Mouse (Mus musculus) stomach, embryonic 16.5 days (tissue): Measurements from ENCODE around the gene Hnrnph3. TPM values are rescaled to one million over a fixed set of nuclear protein-coding genes. Genes with fewer than 3 reads are reported as not detected.

Experiments used
- ATAC-seq: fragments of 200-750 bp; cut with Nextera tagmentation; 2 replicates; pipeline ENCODE4 v1.8.0; 2017; ENCODE audit warnings: moderate number of reproducible peaks, moderate TSS enrichment; ENCODE audit not compliant: insufficient read depth, low FRiP score
- H3K27ac ChIP-seq: fragments of 300-500 bp; sonication (generic); 2 replicates; pipeline ENCODE4 v1.5.1; 2014; ENCODE audit warnings: low read length
- H3K27me3 ChIP-seq: fragments of 300-500 bp; sonication (generic); 2 replicates; pipeline ENCODE4 v1.6.1; 2014; ENCODE audit warnings: low read length, control low read depth, mixed read lengths; ENCODE audit not compliant: control insufficient read depth, insufficient read depth
- H3K36me3 ChIP-seq: fragments of 300-500 bp; sonication (generic); 2 replicates; pipeline ENCODE4 v1.6.1; 2014; ENCODE audit warnings: low read length; ENCODE audit not compliant: control insufficient read depth, insufficient read depth
- H3K4me1 ChIP-seq: fragments of 300-500 bp; sonication (generic); 2 replicates; pipeline ENCODE4 v1.6.1; 2014; ENCODE audit warnings: low read length, control low read depth, mixed read lengths; ENCODE audit not compliant: control insufficient read depth, insufficient read depth
- H3K4me2 ChIP-seq: fragments of 300-500 bp; sonication (generic); 2 replicates; pipeline ENCODE4 v1.6.1; 2014; ENCODE audit warnings: low read depth, low read length, mixed read lengths
- H3K4me3 ChIP-seq: fragments of 300-500 bp; sonication (generic); replicated peaks from 2 replicates; pipeline ENCODE4 v1.5.1; 2014; ENCODE audit warnings: mild to moderate bottlenecking, low read length
- H3K9ac ChIP-seq: fragments of 300-500 bp; sonication (generic); 2 replicates; pipeline ENCODE4 v1.6.1; 2014; ENCODE audit warnings: low read length
- H3K9me3 ChIP-seq: fragments of 300-500 bp; sonication (generic); replicated peaks from 2 replicates; pipeline ENCODE4 v1.6.1; 2016; ENCODE audit warnings: low read length, control low read depth; ENCODE audit not compliant: control insufficient read depth
- WGBS: fragments of 180-500 bp; shearing (Covaris S2); extraction: QIAGEN DNeasy Blood & Tissue Kit; methylation state at CpG from one replicate; pipeline ENCODE4 v1.1.7; 2014; 5-methylcytosine and 5-hydroxymethylcytosine counted together
- polyA plus RNA-seq: library from polyadenylated mRNA; unstranded; fragments of >200 nt; fragmentation: Nextera tagmentation; extraction: Ambion mirVana; gene quantifications from 2 replicates; pipeline ENCODE4 v1.2.1, GENCODE M21; 2015

Gene Hnrnph3
- polyA plus RNA-seq, 1 experiment from 2014 or later = 86.5 TPM

- WGBS = 59% methylated on average over 6 of the region's 6 CpGs
- no peak overlapping the region; the same call in 1 of the 2 replicates for H3K4me3 ChIP-seq
- H3K9me3 ChIP-seq = no peaks in the 10 kb centered on the region
- peak overlapping the region; percentile 99; the same call in 1 of the 2 replicates for H3K27ac ChIP-seq
- H3K4me1 ChIP-seq = peaks cover 20% of the 10 kb centered on the region
- no peaks in the 10 kb centered on the region for H3K36me3 ChIP-seq
- no peak for ATAC-seq
- H3K27me3 ChIP-seq = no peaks in the 10 kb centered on the region
- H3K4me2 ChIP-seq = 0 out of 2 replicates have a peak overlapping the region, but pooled peaks have one; percentile 76
- no peak overlapping the region for H3K9ac ChIP-seq
These were observed 1.5 kb upstream of the Hnrnph3 start for GRCm38 (mm10) chr10:63025491-63026011.

GRCm38 (mm10) chr10:63025016-63025415 is 999 bp upstream of the Hnrnph3 start:
- H3K27ac ChIP-seq = peak overlapping the region; percentile 99
- H3K36me3 ChIP-seq = no peaks in the 10 kb centered on the region
- peak overlapping the region; percentile 84 for H3K9ac ChIP-seq
- H3K27me3 ChIP-seq = no peaks in the 10 kb centered on the region
- H3K4me2 ChIP-seq = peak overlapping the region; percentile 76
- H3K4me1 ChIP-seq = peaks cover 20% of the 10 kb centered on the region
- ATAC-seq = no peak
- H3K4me3 ChIP-seq = peak overlapping the region; percentile 96
- H3K9me3 ChIP-seq = no peaks in the 10 kb centered on the region
- 31% methylated on average over 2 of the region's 2 CpGs for WGBS

GRCm38 (mm10) chr10:63024580-63024910 is 528 bp upstream of the Hnrnph3 start:
- peak; percentile 48 for ATAC-seq
- Histone ChIP-seq H3K4me1 (peaks cover 20% of the 10 kb centered on the region), H3K4me3 (peak overlapping the region; percentile 96), H3K27ac (peak overlapping the region; percentile 99), H3K9ac (peak overlapping the region; percentile 84), H3K27me3 (no peaks in the 10 kb centered on the region), H3K36me3 (no peaks in the 10 kb centered on the region), H3K4me2 (peak overlapping the region; percentile 76), H3K9me3 (no peaks in the 10 kb centered on the region)
- 0% methylated on average over 8 of the region's 8 CpGs for WGBS

DNA sequence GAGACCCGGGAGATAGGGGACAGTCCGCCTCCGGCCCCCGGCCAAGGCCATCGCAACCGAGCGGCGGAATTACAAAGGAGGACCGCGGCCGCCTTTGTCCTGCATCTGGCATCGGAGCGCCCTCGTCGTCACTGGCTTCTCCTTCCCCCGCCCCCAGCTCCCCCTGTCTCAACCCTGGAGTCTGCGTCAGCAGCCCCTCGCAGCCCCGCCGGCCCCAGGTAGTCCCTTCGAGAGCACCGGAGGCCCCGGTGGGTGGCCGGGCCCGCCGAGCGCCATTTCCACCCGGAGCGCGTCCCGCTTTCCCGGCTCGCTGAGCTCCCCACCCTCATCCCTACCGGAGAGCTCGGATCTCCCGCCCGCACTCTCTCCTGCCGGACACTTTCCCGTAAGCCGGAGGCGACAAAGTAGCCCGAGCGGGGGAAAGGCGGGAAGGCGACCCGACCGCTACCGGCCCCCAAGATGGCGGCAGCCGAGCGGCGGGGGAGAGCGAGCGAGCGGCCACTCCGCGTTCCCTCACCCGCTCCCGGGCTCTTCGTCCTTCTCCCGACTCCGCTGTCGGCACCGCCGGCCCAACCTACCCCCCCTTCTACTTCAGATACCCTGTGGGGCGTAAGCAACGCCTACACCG is 782 bp downstream of the Hnrnph3 start:
- Histone ChIP-seq H3K4me3 (peak overlapping the region; percentile 96), H3K36me3 (no peaks in the 10 kb centered on the region), H3K4me1 (peaks cover 20% of the 10 kb centered on the region), H3K27ac (peak overlapping the region; percentile 100), H3K27me3 (no peaks in the 10 kb centered on the region), H3K9ac (peak overlapping the region; percentile 99), H3K4me2 (peak overlapping the region; percentile 71), H3K9me3 (no peaks in the 10 kb centered on the region)
- under 1% methylated on average over 67 of the region's 68 CpGs for WGBS
- peak; percentile 18 for ATAC-seq

DNA sequence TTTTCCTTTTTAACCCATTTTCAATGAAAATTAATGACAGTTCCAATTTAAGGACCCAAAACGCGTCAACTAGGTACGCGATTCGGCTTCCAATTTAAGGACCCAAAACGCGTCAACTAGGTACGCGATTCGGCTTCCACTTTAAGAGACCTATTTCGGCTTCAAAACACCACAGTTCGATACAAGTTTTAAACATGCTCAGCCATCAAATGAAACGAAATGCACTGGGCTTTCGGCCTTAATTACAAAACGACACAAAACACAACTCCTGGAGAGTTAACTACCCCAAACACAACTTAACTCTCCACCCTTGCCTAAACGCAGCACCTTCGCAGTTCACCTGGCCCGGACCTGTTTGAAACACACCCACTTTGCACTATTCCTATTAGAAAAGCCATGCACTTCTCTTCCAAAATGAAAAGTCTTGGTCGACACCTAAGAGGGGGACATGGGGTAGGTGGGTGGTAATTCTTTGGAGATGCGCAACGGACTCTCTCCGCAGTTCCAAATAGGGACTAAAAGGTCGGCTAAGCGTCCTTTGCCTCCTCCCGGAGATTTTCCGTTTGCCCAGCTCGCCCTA is 1.4 kb downstream of the Hnrnph3 start:
- no peak for ATAC-seq
- Histone ChIP-seq H3K36me3 (peaks cover 4% of the 10 kb centered on the region; the same call in 1 of the 2 replicates), H3K9ac (peak overlapping the region; percentile 99), H3K4me3 (peak overlapping the region; percentile 96), H3K4me2 (peak overlapping the region; percentile 71), H3K9me3 (no peaks in the 10 kb centered on the region), H3K4me1 (peaks cover 20% of the 10 kb centered on the region), H3K27me3 (no peaks in the 10 kb centered on the region), H3K27ac (peak overlapping the region; percentile 100)
- under 1% methylated on average over 27 of the region's 27 CpGs for WGBS

GRCm38 (mm10) chr10:63021702-63022101 is 2.3 kb downstream of the Hnrnph3 start:
- ATAC-seq = no peak
- WGBS = 38% methylated on average over 4 of the region's 4 CpGs
- H3K36me3 ChIP-seq = peaks cover 4% of the 10 kb centered on the region; the same call in 1 of the 2 replicates
- no peak overlapping the region for H3K27ac ChIP-seq
- H3K4me1 ChIP-seq = peaks cover 20% of the 10 kb centered on the region
- peak overlapping the region; percentile 96 for H3K4me3 ChIP-seq
- H3K9me3 ChIP-seq = no peaks in the 10 kb centered on the region
- no peaks in the 10 kb centered on the region for H3K27me3 ChIP-seq
- H3K9ac ChIP-seq = peak overlapping the region; percentile 99
- H3K4me2 ChIP-seq = peak overlapping the region; percentile 71

GRCm38 (mm10) chr10:63019304-63019703 is 4.7 kb downstream of the Hnrnph3 start:
- H3K4me2 ChIP-seq = no peak overlapping the region
- H3K9ac ChIP-seq = no peak overlapping the region
- no peak overlapping the region for H3K27ac ChIP-seq
- H3K9me3 ChIP-seq = no peaks in the 10 kb centered on the region
- no peak for ATAC-seq
- WGBS = 85% methylated on average over 6 of the region's 6 CpGs
- H3K4me3 ChIP-seq = no peak overlapping the region
- H3K27me3 ChIP-seq = no peaks in the 10 kb centered on the region
- peaks cover 11% of the 10 kb centered on the region for H3K4me1 ChIP-seq
- peaks cover 10% of the 10 kb centered on the region for H3K36me3 ChIP-seq

DNA sequence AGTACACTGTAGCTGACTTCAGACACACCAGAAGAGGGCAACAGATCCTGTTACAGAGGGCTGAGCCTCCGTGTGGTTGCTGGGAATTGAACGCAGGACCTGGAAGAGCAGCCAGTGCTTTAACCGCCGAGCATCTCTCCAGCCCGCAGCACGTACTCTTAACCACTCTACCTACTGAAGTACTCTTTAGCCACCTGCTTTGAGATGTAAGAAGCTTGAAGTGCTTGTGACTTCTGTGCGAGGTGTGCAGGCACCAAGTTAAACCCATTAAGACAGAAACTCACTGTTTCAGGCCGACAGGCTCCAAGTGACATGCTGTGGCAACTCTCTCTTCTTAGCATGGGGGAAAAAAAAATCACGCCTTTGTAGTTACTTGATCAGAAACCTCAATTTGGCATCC is 9.8 kb downstream of the Hnrnph3 start:
- peaks cover 17% of the 10 kb centered on the region for H3K36me3 ChIP-seq
- WGBS = 86% methylated on average over 9 of the region's 9 CpGs

DNA sequence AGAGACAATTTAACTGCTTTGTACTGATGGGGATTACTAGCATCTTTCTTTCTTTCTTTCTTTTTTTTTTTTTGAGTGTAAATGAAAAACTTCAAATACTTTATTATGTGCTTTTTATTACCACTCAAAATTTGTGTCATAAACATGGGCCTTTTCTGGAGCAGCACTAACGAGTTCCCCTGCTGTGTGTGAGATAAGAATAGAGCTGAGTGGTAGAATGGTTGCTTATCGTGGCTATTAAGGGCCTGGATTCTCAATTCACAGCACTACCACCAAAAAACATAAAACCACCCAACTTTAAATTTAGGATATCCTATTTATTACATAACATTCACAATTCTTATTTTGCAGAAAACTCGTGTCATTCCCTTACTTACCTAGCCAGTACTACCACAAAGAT is 10.5 kb downstream of the Hnrnph3 start:
- WGBS = 78% methylated on average over 3 of the region's 3 CpGs

More for the DNA sequence above, 9.8 kb downstream of the Hnrnph3 start:
- H3K9ac ChIP-seq = no peak overlapping the region
- no peaks in the 10 kb centered on the region for H3K9me3 ChIP-seq
- no peak overlapping the region for H3K4me2 ChIP-seq
- H3K4me1 ChIP-seq = no peaks in the 10 kb centered on the region
- H3K27me3 ChIP-seq = no peaks in the 10 kb centered on the region
- no peak overlapping the region for H3K27ac ChIP-seq
- ATAC-seq = no peak
- no peak overlapping the region for H3K4me3 ChIP-seq

More for the DNA sequence above, 10.5 kb downstream of the Hnrnph3 start:
- Histone ChIP-seq H3K9ac (no peak overlapping the region), H3K27ac (no peak overlapping the region), H3K27me3 (no peaks in the 10 kb centered on the region), H3K4me1 (no peaks in the 10 kb centered on the region), H3K36me3 (peaks cover 17% of the 10 kb centered on the region), H3K4me2 (no peak overlapping the region), H3K4me3 (no peak overlapping the region), H3K9me3 (no peaks in the 10 kb centered on the region)
- ATAC-seq = no peak
